Mouse (Mus musculus): ENCODE results near the gene Nckap1l. TPM values are rescaled to one million over a fixed set of nuclear protein-coding genes. Genes with fewer than 3 reads are reported as not detected.

The Nckap1l gene
- polyA plus RNA-seq, 1 experiment from 2014 or later = 2.4 TPM

- Histone ChIP-seq H3K4me3 (no peak overlapping the region), H3K4me2 (no peak overlapping the region), H3K9ac (no peak overlapping the region), H3K4me1 (peaks cover 24% of the 10 kb centered on the region), H3K27me3 (peaks cover 21% of the 10 kb centered on the region), H3K36me3 (no peaks in the 10 kb centered on the region), H3K9me3 (no peaks in the 10 kb centered on the region), H3K27ac (no peak overlapping the region)
- ATAC-seq (ENCODE audit: insufficient number of reproducible peaks, insufficient read depth, low FRiP score, low TSS enrichment, low read depth) = no peak
- WGBS = 71% methylated on average over 1 of the region's 1 CpGs
Observed at GRCm38 (mm10) chr15:103540646-103541045, 87.1 kb downstream of the Nckap1l start.

- H3K4me3 ChIP-seq = no peak overlapping the region
- H3K9ac ChIP-seq = no peak overlapping the region
- peaks cover 14% of the 10 kb centered on the region for H3K4me1 ChIP-seq
- no peaks in the 10 kb centered on the region for H3K36me3 ChIP-seq
- no peak overlapping the region for H3K4me2 ChIP-seq
- no peaks in the 10 kb centered on the region for H3K9me3 ChIP-seq
- no peak overlapping the region for H3K27ac ChIP-seq
- no peak for ATAC-seq (ENCODE audit: insufficient number of reproducible peaks, insufficient read depth, low FRiP score, low TSS enrichment, low read depth)
- peaks cover 8% of the 10 kb centered on the region for H3K27me3 ChIP-seq
Observed at GRCm38 (mm10) chr15:103542526-103542925, 88.9 kb downstream of the Nckap1l start.

DNA sequence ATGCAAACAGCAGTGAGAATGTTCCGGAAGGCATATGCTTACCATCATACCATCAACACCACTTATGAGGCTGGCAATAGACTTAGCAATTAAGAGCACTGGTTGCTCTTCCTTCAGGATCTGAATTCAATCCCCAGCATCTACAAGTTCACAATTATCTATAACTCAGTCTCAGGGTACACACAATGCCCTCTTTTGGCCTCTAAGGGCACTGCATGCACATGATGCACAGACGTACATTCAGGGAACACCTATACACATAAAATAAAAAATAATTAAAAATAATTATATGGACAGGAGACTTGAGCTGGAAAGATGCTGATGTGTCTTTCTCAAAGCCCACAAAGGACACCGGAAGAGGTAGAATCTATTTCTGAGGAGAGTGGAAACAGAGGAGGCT is 94.4 kb downstream of the Nckap1l start:
- WGBS = 81% methylated on average over 3 of the region's 3 CpGs
- Histone ChIP-seq H3K4me1 (no peaks in the 10 kb centered on the region), H3K36me3 (no peaks in the 10 kb centered on the region), H3K9me3 (no peaks in the 10 kb centered on the region), H3K27ac (no peak overlapping the region), H3K4me3 (no peak overlapping the region), H3K9ac (no peak overlapping the region), H3K27me3 (no peaks in the 10 kb centered on the region), H3K4me2 (no peak overlapping the region)
- no peak for ATAC-seq (ENCODE audit: insufficient number of reproducible peaks, insufficient read depth, low FRiP score, low TSS enrichment, low read depth)

Other genes with a start within 250 kb of the Nckap1l start
- 137 and 142 TPM in 2 replicates for gene Cbx5, start 214.0 kb upstream of the Nckap1l start, polyA plus RNA-seq (2015; fragmentation: Nextera tagmentation; extraction: Ambion mirVana)
- 1,090 and 1,133 TPM in 2 replicates for gene Hnrnpa1, start 213.4 kb upstream of the Nckap1l start, polyA plus RNA-seq (2015; fragmentation: Nextera tagmentation; extraction: Ambion mirVana)
- gene Nfe2, start 195.4 kb upstream of the Nckap1l start, polyA plus RNA-seq (2015; fragmentation: Nextera tagmentation; extraction: Ambion mirVana) = 2.4 and 2.9 TPM in 2 replicates
- gene Copz1, start 181.1 kb upstream of the Nckap1l start, polyA plus RNA-seq (2015; fragmentation: Nextera tagmentation; extraction: Ambion mirVana) = 254 and 287 TPM in 2 replicates
- gene Gpr84, start 143.2 kb upstream of the Nckap1l start, polyA plus RNA-seq (2015; fragmentation: Nextera tagmentation; extraction: Ambion mirVana) = 0.54 and 0.62 TPM in 2 replicates
- gene Zfp385a, start 113.7 kb upstream of the Nckap1l start, polyA plus RNA-seq (2015; fragmentation: Nextera tagmentation; extraction: Ambion mirVana) = 10.9 and 12.2 TPM in 2 replicates
- 41.2 and 41.5 TPM in 2 replicates for gene Itga5, start 87.0 kb upstream of the Nckap1l start, polyA plus RNA-seq (2015; fragmentation: Nextera tagmentation; extraction: Ambion mirVana)
- gene Gtsf1, start 23.3 kb upstream of the Nckap1l start, polyA plus RNA-seq (2015; fragmentation: Nextera tagmentation; extraction: Ambion mirVana) = not detected in 2 replicates
- not detected in 2 replicates for gene Gtsf2, start 5.3 kb upstream of the Nckap1l start, polyA plus RNA-seq (2015; fragmentation: Nextera tagmentation; extraction: Ambion mirVana)
- gene Pde1b, start 49.2 kb downstream of the Nckap1l start, polyA plus RNA-seq (2015; fragmentation: Nextera tagmentation; extraction: Ambion mirVana) = 7.1 and 8.8 TPM in 2 replicates
- 12.6 and 16.9 TPM in 2 replicates for gene Ppp1r1a, start 84.2 kb downstream of the Nckap1l start, polyA plus RNA-seq (2015; fragmentation: Nextera tagmentation; extraction: Ambion mirVana)
- gene Glycam1, start 111.3 kb downstream of the Nckap1l start, polyA plus RNA-seq (2015; fragmentation: Nextera tagmentation; extraction: Ambion mirVana) = not detected in 2 replicates

Measured in embryonic facial prominence, embryonic 13.5 days (tissue).